Mouse (Mus musculus) heart, postnatal 10 days (tissue): ENCODE data around the gene Timp4. TPM values are rescaled to one million over a fixed set of nuclear protein-coding genes. Genes with fewer than 3 reads are reported as not detected.

Experiments used
- DNase-seq, 2 experiments: peaks; one replicate each; pipeline ENCODE4 v3.0.0; 2021
- intact Hi-C: fragments of 180-260 bp; cut with DNase I; formaldehyde crosslinking; loops from one replicate; pipeline ENCODE4 v1.15.1; 2025
- total RNA-seq, 2 experiments: library from RNA; stranded (reverse); gene quantifications; 2 replicates each; pipeline ENCODE4 v1.2.3; 2021

Gene Timp4
- total RNA-seq, 2 experiments from 2014 or later: 3.8 to 28.3 TPM

GRCm38 (mm10) chr6:115210820-115211219, 41.2 kb downstream of the Timp4 start:
- DNase-seq: no peak
- intact Hi-C loops: loop anchor here (5.0 kb wide), 1 partner anchor 34 kb away; no protein-coding TSS in a partner anchor

GRCm38 (mm10) chr6:115210187-115210586, 41.8 kb downstream of the Timp4 start:
- DNase-seq: no peak
- intact Hi-C loops: loop anchor here (5.0 kb wide), 1 partner anchor 33 kb away; no protein-coding TSS in a partner anchor

GRCm38 (mm10) chr6:115203029-115203428, 49.0 kb downstream of the Timp4 start:
- no peak for DNase-seq
- intact Hi-C loops: no loop called here

- intact Hi-C loops: no loop called here
- DNase-seq: no peak
Measured at GRCm38 (mm10) chr6:115200753-115201152, 51.3 kb downstream of the Timp4 start.

Other genes starting within 250 kb of the Timp4 start
- 10 to 100 TPM; 18.1 to 19.5 TPM for gene Tamm41, start 214.3 kb downstream of the Timp4 start, total RNA-seq
- 1 to 10 TPM; 4.7 to 4.8 TPM for gene Syn2, start 117.3 kb downstream of the Timp4 start, total RNA-seq
- gene Gm17482, start 24.9 kb downstream of the Timp4 start, total RNA-seq: not detected
- gene Pparg, start 108.7 kb upstream of the Timp4 start, total RNA-seq: 10 to 100 TPM; 13.9 to 32.2 TPM